Mouse (Mus musculus): ENCODE measurements around the gene Bbox1. TPM values are rescaled to one million over a fixed set of nuclear protein-coding genes. Genes with fewer than 3 reads are reported as not detected.

The Bbox1 gene
- polyA plus RNA-seq, 1 experiment: not detected

DNA sequence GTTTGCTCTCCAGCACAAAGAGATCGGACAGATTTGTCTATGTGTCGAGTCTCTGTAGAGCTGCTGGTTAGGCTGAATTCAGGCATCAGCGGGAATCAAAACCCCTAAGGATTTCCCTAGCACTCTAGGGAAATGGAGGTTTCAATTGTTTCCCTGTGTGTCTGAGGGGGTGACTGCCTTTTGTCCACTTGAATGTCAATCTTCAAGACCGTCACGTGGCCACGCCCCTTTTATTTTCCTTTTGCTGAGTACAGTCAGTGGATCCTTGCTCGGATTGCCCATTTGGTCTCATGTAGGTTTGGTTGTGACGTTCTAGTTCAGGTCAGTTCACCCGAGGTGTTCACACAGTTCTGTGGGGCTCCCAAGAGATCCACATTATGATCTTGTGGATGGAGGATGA lies 82.1 kb downstream of the Bbox1 start:
- no peaks in the 10 kb centered on the region for H3K79me2 ChIP-seq (ENCODE audit: control insufficient read depth, insufficient read depth)
- H3K4me3 ChIP-seq: no peak overlapping the region
- TF ChIP-seq CEBPB (IDR thresholded peaks at IDR 0.05; ENCODE audit: insufficient read depth, poor library complexity, severe bottlenecking): no peak
- no peak for TF ChIP-seq MAX (IDR thresholded peaks at IDR 0.05; ENCODE audit: low read depth)
- no peak for TF ChIP-seq REST (IDR thresholded peaks at IDR 0.05; ENCODE audit: insufficient read depth, insufficient read length)
- no peak for TF ChIP-seq SRF (IDR thresholded peaks at IDR 0.05; ENCODE audit: control insufficient read depth, insufficient read length, low read depth)
- no peak for TF ChIP-seq TCF12 (IDR thresholded peaks at IDR 0.05; ENCODE audit: insufficient read depth, poor library complexity, severe bottlenecking)
- TF ChIP-seq TCF3 (IDR thresholded peaks at IDR 0.05; ENCODE audit: insufficient read length, low read depth): no peak
- TF ChIP-seq POLR2AphosphoS2 (IDR thresholded peaks at IDR 0.05; ENCODE audit: insufficient read length, low read depth): no peak
- TF ChIP-seq USF1 (IDR thresholded peaks at IDR 0.05; ENCODE audit: low read depth): no peak
- TF ChIP-seq MYOD1 (IDR thresholded peaks at IDR 0.05; ENCODE audit: control insufficient read depth in 1 of 3, insufficient read length in 2 of 3, low read depth in 2 of 3): no peak
- no peak for TF ChIP-seq E2F4 (IDR thresholded peaks at IDR 0.05; ENCODE audit: insufficient read depth)
- no peak for TF ChIP-seq MYOG (IDR thresholded peaks at IDR 0.05; ENCODE audit: control insufficient read depth in 1 of 3, insufficient read depth in 1 of 3, insufficient read length in 2 of 3, low read depth in 2 of 3)
- no peak for TF ChIP-seq POLR2A (IDR thresholded peaks at IDR 0.05; ENCODE audit: insufficient read length, low read depth)
- no peak overlapping the region for H3K4me2 ChIP-seq (ENCODE audit: low read depth)
- no peaks in the 10 kb centered on the region for H3K27me3 ChIP-seq (ENCODE audit: control insufficient read depth, insufficient read depth, insufficient read length)
- no peak overlapping the region for H3ac ChIP-seq (ENCODE audit: control insufficient read depth, insufficient read length)
- H3K36me3 ChIP-seq (ENCODE audit: control insufficient read depth, insufficient read depth): no peaks in the 10 kb centered on the region

DNA sequence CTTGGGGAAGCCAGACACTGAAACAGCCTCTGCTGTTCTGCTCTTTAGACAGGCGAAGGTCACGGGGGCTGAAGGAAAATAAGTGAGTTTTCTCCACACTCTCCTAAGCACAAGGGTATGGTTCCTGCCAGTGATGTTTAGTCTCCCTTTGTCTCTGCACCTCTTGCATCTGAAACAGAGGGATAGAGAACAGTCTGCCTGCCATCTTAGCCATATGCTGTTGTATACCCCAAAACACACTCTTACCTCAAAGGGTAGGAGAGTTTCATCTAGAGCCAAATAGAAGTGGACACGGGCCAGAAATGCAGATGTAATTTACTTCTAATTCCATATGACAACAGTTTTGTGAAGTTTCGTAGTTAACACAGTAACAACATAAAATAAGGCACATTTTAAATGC lies 83.6 kb downstream of the Bbox1 start:
- Histone ChIP-seq H3ac (ENCODE audit: control insufficient read depth, insufficient read length) (no peak overlapping the region), H3K4me3 (no peak overlapping the region), H3K36me3 (ENCODE audit: control insufficient read depth, insufficient read depth) (no peaks in the 10 kb centered on the region), H3K27me3 (ENCODE audit: control insufficient read depth, insufficient read depth, insufficient read length) (no peaks in the 10 kb centered on the region), H3K79me2 (ENCODE audit: control insufficient read depth, insufficient read depth) (no peaks in the 10 kb centered on the region), H3K4me2 (ENCODE audit: low read depth) (no peak overlapping the region)
- no peak for TF ChIP-seq USF1 (IDR thresholded peaks at IDR 0.05; ENCODE audit: low read depth)
- no peak for TF ChIP-seq POLR2A (IDR thresholded peaks at IDR 0.05; ENCODE audit: insufficient read length, low read depth)
- no peak for TF ChIP-seq SRF (IDR thresholded peaks at IDR 0.05; ENCODE audit: control insufficient read depth, insufficient read length, low read depth)
- no peak for TF ChIP-seq TCF3 (IDR thresholded peaks at IDR 0.05; ENCODE audit: insufficient read length, low read depth)
- no peak for TF ChIP-seq CEBPB (IDR thresholded peaks at IDR 0.05; ENCODE audit: insufficient read depth, poor library complexity, severe bottlenecking)
- no peak for TF ChIP-seq MYOD1 (IDR thresholded peaks at IDR 0.05; ENCODE audit: control insufficient read depth in 1 of 3, insufficient read length in 2 of 3, low read depth in 2 of 3)
- TF ChIP-seq REST (IDR thresholded peaks at IDR 0.05; ENCODE audit: insufficient read depth, insufficient read length): no peak
- no peak for TF ChIP-seq MYOG (IDR thresholded peaks at IDR 0.05; ENCODE audit: control insufficient read depth in 1 of 3, insufficient read depth in 1 of 3, insufficient read length in 2 of 3, low read depth in 2 of 3)
- no peak for TF ChIP-seq MAX (IDR thresholded peaks at IDR 0.05; ENCODE audit: low read depth)
- TF ChIP-seq TCF12 (IDR thresholded peaks at IDR 0.05; ENCODE audit: insufficient read depth, poor library complexity, severe bottlenecking): no peak

DNA sequence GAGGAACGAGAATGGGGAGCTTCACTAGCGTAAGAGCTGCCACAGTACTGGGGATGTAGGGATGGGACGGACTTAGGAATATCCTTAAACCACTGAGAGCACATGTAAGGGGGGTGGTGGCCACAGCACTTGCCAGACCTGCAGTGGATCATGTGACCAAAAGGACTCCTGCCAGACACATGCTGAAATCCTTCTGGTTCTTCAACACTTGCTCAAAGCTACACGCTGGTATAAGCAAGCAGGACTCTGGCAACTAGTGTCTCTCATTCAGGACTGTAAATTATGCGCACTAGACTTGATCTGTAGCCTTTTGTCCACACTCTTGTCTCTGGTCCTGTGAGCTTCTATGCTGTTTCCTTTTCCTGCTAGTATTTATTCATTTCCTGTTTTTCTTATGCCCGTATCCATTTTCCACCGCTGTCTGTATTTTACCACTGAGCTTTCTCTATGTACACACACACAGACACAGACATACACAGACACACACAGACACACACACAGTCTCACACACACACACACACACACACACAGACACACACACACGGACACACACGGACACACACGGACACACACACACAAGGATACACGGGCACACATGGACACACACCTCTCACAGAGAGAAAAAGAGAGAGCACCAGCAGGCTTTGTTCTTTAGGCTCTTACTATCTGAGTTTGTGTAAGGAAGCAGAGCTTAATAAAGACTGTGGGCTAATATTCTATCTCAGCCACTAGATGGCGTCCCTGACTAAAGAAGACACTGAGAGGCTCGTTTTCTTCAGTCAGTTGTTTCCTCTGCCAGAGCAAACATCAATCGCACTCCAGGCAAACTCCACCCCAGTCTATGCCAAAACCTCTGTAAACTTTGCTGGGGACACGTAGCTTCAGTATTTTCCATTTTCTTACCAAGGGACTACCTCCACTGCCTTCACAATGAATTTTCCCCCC lies 84.9 kb downstream of the Bbox1 start:
- TF ChIP-seq USF1 (IDR thresholded peaks at IDR 0.05; ENCODE audit: low read depth) (no peak), MYOG (IDR thresholded peaks at IDR 0.05; ENCODE audit: control insufficient read depth in 1 of 3, insufficient read depth in 1 of 3, insufficient read length in 2 of 3, low read depth in 2 of 3) (no peak), TCF3 (IDR thresholded peaks at IDR 0.05; ENCODE audit: insufficient read length, low read depth) (no peak), CEBPB (IDR thresholded peaks at IDR 0.05; ENCODE audit: insufficient read depth, poor library complexity, severe bottlenecking) (no peak), POLR2AphosphoS2 (IDR thresholded peaks at IDR 0.05; ENCODE audit: insufficient read length, low read depth) (no peak), MYOD1 (IDR thresholded peaks at IDR 0.05; ENCODE audit: control insufficient read depth in 1 of 3, insufficient read length in 2 of 3, low read depth in 2 of 3) (no peak), TCF12 (IDR thresholded peaks at IDR 0.05; ENCODE audit: insufficient read depth, poor library complexity, severe bottlenecking) (no peak)
- H3K4me2 ChIP-seq (ENCODE audit: low read depth): peak overlapping the region; percentile 42
- H3K79me2 ChIP-seq (ENCODE audit: control insufficient read depth, insufficient read depth): no peaks in the 10 kb centered on the region
- H3K36me3 ChIP-seq (ENCODE audit: control insufficient read depth, insufficient read depth): no peaks in the 10 kb centered on the region
- H3ac ChIP-seq (ENCODE audit: control insufficient read depth, insufficient read length): no peak overlapping the region
- H3K27me3 ChIP-seq (ENCODE audit: control insufficient read depth, insufficient read depth, insufficient read length): no peaks in the 10 kb centered on the region
- no peak overlapping the region for H3K4me3 ChIP-seq

DNA sequence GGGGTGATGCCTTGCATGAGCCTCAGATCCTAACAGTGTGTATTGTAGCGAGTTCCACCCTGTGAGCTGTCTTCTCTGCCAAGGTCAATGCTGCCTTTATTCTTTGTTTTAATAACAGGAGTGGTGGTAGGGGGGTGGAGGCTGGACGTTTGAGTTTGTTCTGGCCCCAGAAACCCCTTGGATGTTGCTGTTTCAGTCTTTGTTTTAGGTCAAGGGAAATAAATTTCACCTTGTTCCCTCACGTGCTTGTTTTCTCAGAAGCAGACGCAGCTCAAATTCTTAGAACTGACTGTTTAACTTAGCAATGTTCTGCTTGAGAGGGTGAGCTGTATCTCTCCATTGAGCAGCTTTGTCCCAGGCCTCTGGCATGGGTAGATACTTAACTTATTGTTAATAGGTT lies 87.9 kb downstream of the Bbox1 start:
- Histone ChIP-seq H3K36me3 (ENCODE audit: control insufficient read depth, insufficient read depth) (no peaks in the 10 kb centered on the region), H3ac (ENCODE audit: control insufficient read depth, insufficient read length) (no peak overlapping the region), H3K79me2 (ENCODE audit: control insufficient read depth, insufficient read depth) (no peaks in the 10 kb centered on the region), H3K27me3 (ENCODE audit: control insufficient read depth, insufficient read depth, insufficient read length) (no peaks in the 10 kb centered on the region), H3K4me2 (ENCODE audit: low read depth) (no peak overlapping the region), H3K4me3 (no peak overlapping the region)
- no peak for TF ChIP-seq SRF (IDR thresholded peaks at IDR 0.05; ENCODE audit: control insufficient read depth, insufficient read length, low read depth)
- TF ChIP-seq POLR2A (IDR thresholded peaks at IDR 0.05; ENCODE audit: insufficient read length, low read depth): no peak
- no peak for TF ChIP-seq E2F4 (IDR thresholded peaks at IDR 0.05; ENCODE audit: insufficient read depth)
- no peak for TF ChIP-seq REST (IDR thresholded peaks at IDR 0.05; ENCODE audit: insufficient read depth, insufficient read length)
- TF ChIP-seq POLR2AphosphoS2 (IDR thresholded peaks at IDR 0.05; ENCODE audit: insufficient read length, low read depth): no peak
- TF ChIP-seq MYOD1 (IDR thresholded peaks at IDR 0.05; ENCODE audit: control insufficient read depth in 1 of 3, insufficient read length in 2 of 3, low read depth in 2 of 3): no peak
- TF ChIP-seq MAX (IDR thresholded peaks at IDR 0.05; ENCODE audit: low read depth): no peak
- no peak for TF ChIP-seq MYOG (IDR thresholded peaks at IDR 0.05; ENCODE audit: control insufficient read depth in 1 of 3, insufficient read depth in 1 of 3, insufficient read length in 2 of 3, low read depth in 2 of 3)
- no peak for TF ChIP-seq USF1 (IDR thresholded peaks at IDR 0.05; ENCODE audit: low read depth)
- TF ChIP-seq TCF3 (IDR thresholded peaks at IDR 0.05; ENCODE audit: insufficient read length, low read depth): no peak
- TF ChIP-seq CEBPB (IDR thresholded peaks at IDR 0.05; ENCODE audit: insufficient read depth, poor library complexity, severe bottlenecking): no peak
- TF ChIP-seq TCF12 (IDR thresholded peaks at IDR 0.05; ENCODE audit: insufficient read depth, poor library complexity, severe bottlenecking): no peak

All from myocyte (in vitro differentiated cells).